Mouse (Mus musculus) cerebellum, adult 11 months (tissue): ENCODE measurements at regions not wholly inside any gene's neighbourhood (a gene's known extent, or its start where the extent isn't known, plus 50 kb on each side); places are given as distances from the start of the nearest gene placed in this dataset.
A peak's percentile ranks its signal among the peaks of the same experiment; 100 is the strongest.

Experiments used
- DNase-seq: peaks from one replicate; pipeline ENCODE4 v3.0.0; 2022

- no peak for DNase-seq
These were observed 85.6 kb upstream of the Myo10 start for GRCm38 (mm10) chr15:25536451-25537334.

GRCm38 (mm10) chr15:25539344-25540176 lies 82.8 kb upstream of the Myo10 start:
- peak; percentile 3 for DNase-seq

- DNase-seq = no peak
These were observed 79.9 kb upstream of the Myo10 start for GRCm38 (mm10) chr15:25542382-25542781.

- no peak for DNase-seq
These were observed 76.1 kb upstream of the Myo10 start for GRCm38 (mm10) chr15:25546185-25546584.

GRCm38 (mm10) chr15:25550269-25551054 lies 71.9 kb upstream of the Myo10 start:
- no peak for DNase-seq

GRCm38 (mm10) chr15:25554945-25555344 lies 67.4 kb upstream of the Myo10 start:
- no peak for DNase-seq

- DNase-seq = no peak
These were observed 66.5 kb upstream of the Myo10 start for GRCm38 (mm10) chr15:25555852-25556251.

GRCm38 (mm10) chr15:25557566-25557965 lies 64.8 kb upstream of the Myo10 start:
- DNase-seq = no peak

- no peak for DNase-seq
These were observed 64.1 kb upstream of the Myo10 start for GRCm38 (mm10) chr15:25558240-25558639.

GRCm38 (mm10) chr15:25563641-25564040 lies 58.7 kb upstream of the Myo10 start:
- peak; percentile 6 for DNase-seq

- no peak for DNase-seq
These were observed 49.8 kb upstream of the Myo10 start for GRCm38 (mm10) chr15:25572495-25572894.
